Mouse (Mus musculus) midbrain, postnatal 0 days (tissue): ENCODE data around the gene Wbp11. TPM values are rescaled to one million over a fixed set of nuclear protein-coding genes. Genes with fewer than 3 reads are reported as not detected.

Experiments
- ATAC-seq: fragments of 200-750 bp; cut with Nextera tagmentation; 2 replicates; pipeline ENCODE4 v1.8.0; 2017; ENCODE audit warnings: moderate number of reproducible peaks, mild to moderate bottlenecking, moderate TSS enrichment, moderate library complexity; ENCODE audit not compliant: low FRiP score
- DNase-seq: peaks from one replicate; pipeline ENCODE4 v3.0.0-alpha.2; 2015; ENCODE audit warnings: low spot score
- H3K27ac ChIP-seq: fragments of 300-500 bp; sonication (generic); 2 replicates; pipeline ENCODE4 v1.5.1; 2014; ENCODE audit warnings: low read depth, mild to moderate bottlenecking, low read length, mixed read lengths
- H3K27me3 ChIP-seq: fragments of 300-500 bp; sonication (generic); 2 replicates; pipeline ENCODE4 v1.6.1; 2014; ENCODE audit warnings: low read length, control low read depth, mixed read lengths; ENCODE audit not compliant: insufficient read depth
- H3K36me3 ChIP-seq: fragments of 300-500 bp; sonication (generic); 2 replicates; pipeline ENCODE4 v1.6.1; 2014; ENCODE audit warnings: low read length, control low read depth, mixed read lengths; ENCODE audit not compliant: insufficient read depth
- H3K4me1 ChIP-seq: fragments of 300-500 bp; sonication (generic); 2 replicates; pipeline ENCODE4 v1.6.1; 2014; ENCODE audit warnings: mild to moderate bottlenecking, control low read depth, antibody characterized with exemption, low read length, mixed read lengths; ENCODE audit not compliant: insufficient read depth
- H3K4me2 ChIP-seq: fragments of 300-500 bp; sonication (generic); 2 replicates; pipeline ENCODE4 v1.6.1; 2014; ENCODE audit warnings: low read depth, mild to moderate bottlenecking, low read length, mixed read lengths; ENCODE audit not compliant: poor library complexity, severe bottlenecking
- H3K4me3 ChIP-seq: fragments of 300-500 bp; sonication (generic); 2 replicates; pipeline ENCODE4 v1.5.1; 2014; ENCODE audit warnings: low read depth, mild to moderate bottlenecking, low read length, moderate library complexity
- H3K9ac ChIP-seq: fragments of 300-500 bp; sonication (generic); replicated peaks from 2 replicates; pipeline ENCODE4 v1.6.1; 2014; ENCODE audit warnings: mild to moderate bottlenecking, low read length, moderate library complexity, mixed read lengths; ENCODE audit not compliant: poor library complexity, severe bottlenecking
- H3K9me3 ChIP-seq: fragments of 300-500 bp; sonication (generic); 2 replicates; pipeline ENCODE4 v1.6.1; 2016; ENCODE audit warnings: low read length, control low read depth
- CTCF ChIP-seq: IDR thresholded peaks from 2 replicates; pipeline ENCODE4 v1.5.1; 2016; ENCODE audit warnings: antibody characterized with exemption, mild to moderate bottlenecking
- WGBS: fragments of 180-500 bp; shearing (Covaris S2); extraction: QIAGEN DNeasy Blood & Tissue Kit; methylation state at CpG from one replicate; pipeline ENCODE4 v1.1.7; 2014; 5-methylcytosine and 5-hydroxymethylcytosine counted together
- polyA plus RNA-seq: library from polyadenylated mRNA; unstranded; fragments of >200 nt; fragmentation: Nextera tagmentation; extraction: Ambion mirVana; gene quantifications from 2 replicates; pipeline ENCODE4 v1.2.1, GENCODE M21; 2015
- total RNA-seq: library from RNA; depleted of rRNA; stranded (reverse); fragments of >200 nt; gene quantifications from 2 replicates; pipeline ENCODE4 v1.2.3, GENCODE M21; 2014

The Wbp11 gene
- total and polyA plus RNA-seq, 2 experiments from 2014 or later = 44.8 to 86.1 TPM

- Histone ChIP-seq H3K9me3 (no peaks in the 10 kb centered on the region), H3K4me2 (no peak overlapping the region), H3K27me3 (no peaks in the 10 kb centered on the region), H3K4me1 (no peaks in the 10 kb centered on the region; the same call in 1 of the 2 replicates), H3K9ac (no peak overlapping the region), H3K36me3 (no peaks in the 10 kb centered on the region), H3K4me3 (no peak overlapping the region), H3K27ac (no peak overlapping the region)
- TF ChIP-seq CTCF = peak; percentile 66
- ATAC-seq = no peak
- DNase-seq = no peak
- 22% methylated on average over 2 of the region's 2 CpGs for WGBS
These were observed 19.8 kb upstream of the Wbp11 start for GRCm38 (mm10) chr6:136847790-136848189.

GRCm38 (mm10) chr6:136847267-136847666 is 19.2 kb upstream of the Wbp11 start:
- H3K4me3 ChIP-seq = no peak overlapping the region
- no peaks in the 10 kb centered on the region for H3K9me3 ChIP-seq
- no peak overlapping the region for H3K9ac ChIP-seq
- WGBS = 89% methylated on average over 3 of the region's 3 CpGs
- no peaks in the 10 kb centered on the region for H3K4me1 ChIP-seq
- DNase-seq = no peak
- no peak overlapping the region for H3K27ac ChIP-seq
- ATAC-seq = no peak
- no peaks in the 10 kb centered on the region for H3K36me3 ChIP-seq
- no peak overlapping the region for H3K4me2 ChIP-seq
- no peak for TF ChIP-seq CTCF
- no peaks in the 10 kb centered on the region for H3K27me3 ChIP-seq

- WGBS = 75% methylated on average over 5 of the region's 5 CpGs
- no peak overlapping the region for H3K4me2 ChIP-seq
- no peaks in the 10 kb centered on the region for H3K4me1 ChIP-seq
- no peak overlapping the region for H3K27ac ChIP-seq
- no peaks in the 10 kb centered on the region for H3K9me3 ChIP-seq
- H3K9ac ChIP-seq = no peak overlapping the region
- ATAC-seq (no peak), DNase-seq (no peak)
- no peak for TF ChIP-seq CTCF
- no peaks in the 10 kb centered on the region for H3K27me3 ChIP-seq
- H3K36me3 ChIP-seq = no peaks in the 10 kb centered on the region
- no peak overlapping the region for H3K4me3 ChIP-seq
These were observed 17.9 kb upstream of the Wbp11 start for GRCm38 (mm10) chr6:136845706-136846480.

- H3K9ac ChIP-seq = no peak overlapping the region
- no peak for DNase-seq
- H3K4me1 ChIP-seq = no peaks in the 10 kb centered on the region
- no peak for ATAC-seq
- no peak overlapping the region for H3K27ac ChIP-seq
- no peak for TF ChIP-seq CTCF
- H3K36me3 ChIP-seq = no peaks in the 10 kb centered on the region
- H3K27me3 ChIP-seq = no peaks in the 10 kb centered on the region
- no peak overlapping the region for H3K4me2 ChIP-seq
- no peaks in the 10 kb centered on the region for H3K9me3 ChIP-seq
- WGBS = 57% methylated on average over 2 of the region's 2 CpGs
- H3K4me3 ChIP-seq = no peak overlapping the region
These were observed 16.9 kb upstream of the Wbp11 start for GRCm38 (mm10) chr6:136844903-136845302.

GRCm38 (mm10) chr6:136837323-136837722 is 9.3 kb upstream of the Wbp11 start:
- H3K9ac ChIP-seq = no peak overlapping the region
- no peak overlapping the region for H3K27ac ChIP-seq
- WGBS = 77% methylated on average over 3 of the region's 3 CpGs
- no peaks in the 10 kb centered on the region for H3K27me3 ChIP-seq
- no peak for DNase-seq
- H3K4me1 ChIP-seq = no peaks in the 10 kb centered on the region
- no peak for TF ChIP-seq CTCF
- no peak overlapping the region for H3K4me2 ChIP-seq
- no peak overlapping the region for H3K4me3 ChIP-seq
- H3K9me3 ChIP-seq = no peaks in the 10 kb centered on the region
- no peaks in the 10 kb centered on the region for H3K36me3 ChIP-seq
- ATAC-seq = no peak

GRCm38 (mm10) chr6:136835352-136835751 is 7.3 kb upstream of the Wbp11 start, which contains the start of gene Smco3:
Smco3 (minus strand) TSS chr6:136835452.
- ATAC-seq (no peak), DNase-seq (no peak)
- 53% methylated on average over 4 of the region's 4 CpGs for WGBS
- Histone ChIP-seq H3K36me3 (no peaks in the 10 kb centered on the region), H3K4me2 (0 out of 2 replicates have a peak within 1 kb of the TSS, but pooled peaks have one; percentile 2), H3K9ac (no peak within 1 kb of the TSS), H3K9me3 (no peaks in the 10 kb centered on the region), H3K27ac (no peak within 1 kb of the TSS), H3K27me3 (peaks cover 6% of the 10 kb centered on the region; the same call in 1 of the 2 replicates), H3K4me1 (no peaks in the 10 kb centered on the region), H3K4me3 (no peak within 1 kb of the TSS)
- TF ChIP-seq CTCF = no peak
